Mouse (Mus musculus) retina, adult 2 months (tissue): ENCODE data around the gene Zc3h12b.
"Not testable (repeated sequence)": the region's sequence is repeated elsewhere in the genome, so short reads cannot be mapped to it uniquely, and the experiment has no call there.

Experiments used
- DNase-seq: peaks from one replicate; pipeline ENCODE4 v3.0.0-alpha.2; 2012; ENCODE audit warnings: low read depth, low spot score

Zc3h12b gene

GRCm38 (mm10) chrX:95711227-95712111, at the start of gene Zc3h12b:
Zc3h12b (plus strand) TSS chrX:95711678.
- DNase-seq: peak; percentile 45

- DNase-seq: no peak
Measured at GRCm38 (mm10) chrX:95682206-95682605, 29.3 kb upstream of the Zc3h12b start.

DNA sequence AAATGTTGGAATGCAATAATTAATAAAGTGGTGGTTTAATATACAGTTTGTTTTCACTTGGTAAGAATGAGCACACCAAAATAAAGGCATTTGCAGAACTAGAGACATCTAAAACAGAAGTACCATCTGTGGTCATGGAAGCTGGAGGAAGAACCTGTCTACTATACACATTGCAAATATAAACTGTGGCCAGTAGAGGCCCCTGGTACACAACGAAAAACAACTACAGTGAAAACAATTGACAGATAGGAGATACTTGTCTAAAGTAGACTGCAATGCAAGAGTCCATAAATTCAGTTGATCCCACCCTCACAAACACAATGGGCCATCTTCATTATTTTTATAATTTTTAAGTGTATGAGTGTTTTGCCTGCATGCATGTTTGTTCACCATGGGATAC, 24.4 kb upstream of the Zc3h12b start:
- no peak for DNase-seq

- no peak for DNase-seq
Measured at GRCm38 (mm10) chrX:95738253-95738652, 26.8 kb downstream of the Zc3h12b start.

DNA sequence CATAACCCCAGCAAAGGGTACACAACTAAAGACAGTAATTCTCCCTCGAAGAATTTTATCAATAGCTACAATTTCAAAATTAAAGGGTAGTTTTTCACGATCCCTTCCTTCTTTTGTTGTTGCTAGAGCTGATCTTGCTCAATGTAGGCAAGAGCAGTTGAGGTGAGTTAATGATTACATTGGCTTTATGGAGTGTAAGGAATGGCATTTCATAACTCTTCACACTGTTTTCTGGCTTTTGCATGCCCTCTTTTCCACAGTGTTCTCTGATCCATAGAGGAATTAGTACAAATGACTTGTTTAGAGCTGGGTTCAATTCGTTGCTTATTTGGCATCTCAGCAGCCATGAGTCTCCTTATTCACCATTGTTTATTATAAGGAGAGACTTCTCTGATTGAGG, 84.4 kb downstream of the Zc3h12b start:
- DNase-seq: no peak

DNA sequence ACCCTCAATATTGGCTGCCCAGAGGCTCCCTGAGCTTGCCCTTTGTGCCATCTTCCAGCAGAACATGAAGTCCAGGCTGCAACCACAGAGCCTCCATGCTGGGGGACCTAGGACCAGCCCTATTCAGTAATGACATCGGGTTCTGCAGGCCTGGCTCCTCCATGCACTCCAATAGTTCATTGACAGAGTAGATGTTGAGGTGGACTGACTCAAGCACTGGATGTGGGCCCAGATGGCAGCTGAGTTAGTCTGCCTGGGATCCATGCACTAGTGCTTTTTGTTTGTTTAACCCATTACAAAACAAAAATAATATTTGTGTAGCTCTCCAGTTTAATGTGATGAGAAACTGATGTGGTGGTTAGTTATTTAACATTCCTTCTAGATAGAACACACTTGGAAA, 90.3 kb downstream of the Zc3h12b start:
- DNase-seq: no peak

DNA sequence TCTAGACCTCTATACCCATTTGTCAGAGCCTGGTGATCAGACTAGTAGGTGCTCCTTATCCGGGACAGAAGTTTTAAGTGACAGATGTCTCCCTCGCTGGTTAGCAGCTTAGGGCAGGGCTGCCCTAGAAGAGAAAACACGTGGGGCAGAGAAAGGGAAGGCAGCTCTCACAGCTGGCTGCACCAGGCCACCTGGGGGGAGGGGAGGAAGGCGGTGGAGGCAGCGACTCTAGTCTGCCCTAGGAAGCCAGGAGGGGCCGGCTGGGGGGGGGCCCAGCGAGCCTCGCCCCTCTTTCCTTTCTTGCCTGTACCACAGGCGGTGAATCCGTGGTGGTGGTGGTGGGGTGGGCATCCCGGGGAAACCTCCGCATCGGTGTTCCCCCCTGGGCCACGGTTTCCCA, 141.3 kb downstream of the Zc3h12b start:
- DNase-seq: peak; percentile 1

DNA sequence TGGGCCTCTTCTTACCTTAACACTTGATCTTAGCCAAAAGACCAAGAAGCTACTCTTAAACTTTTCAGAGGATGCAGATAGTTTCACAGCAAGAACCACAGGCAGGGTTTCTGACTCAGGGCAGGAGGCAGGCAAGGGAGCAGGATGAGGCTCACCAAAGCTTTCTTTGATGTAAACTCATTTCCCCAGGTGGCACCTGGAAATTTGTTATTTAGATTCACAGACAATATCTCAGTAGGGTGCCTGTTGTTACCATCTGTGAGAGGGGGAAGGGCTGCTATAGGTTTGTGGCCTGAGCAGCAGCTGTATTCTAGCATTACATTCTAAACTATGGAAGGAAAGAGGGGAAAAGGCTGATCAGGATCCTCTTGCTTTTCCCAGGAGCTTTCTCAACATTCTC, 169.6 kb downstream of the Zc3h12b start:
- DNase-seq: no peak

- DNase-seq: no peak
Measured at GRCm38 (mm10) chrX:95902716-95903115, 191.2 kb downstream of the Zc3h12b start.

- no peak for DNase-seq
Measured at GRCm38 (mm10) chrX:95935481-95935880, 224.0 kb downstream of the Zc3h12b start.

GRCm38 (mm10) chrX:95945496-95945895, 234.0 kb downstream of the Zc3h12b start:
- no peak for DNase-seq

GRCm38 (mm10) chrX:95948135-95948534, 236.7 kb downstream of the Zc3h12b start:
- DNase-seq: no peak

GRCm38 (mm10) chrX:95950776-95951175, 239.3 kb downstream of the Zc3h12b start:
- no peak for DNase-seq

- DNase-seq: peak; percentile 83
Measured at GRCm38 (mm10) chrX:95956497-95957293, 245.2 kb downstream of the Zc3h12b start, which contains the start of gene Las1l. Las1l (minus strand) TSS chrX:95956962.

DNA sequence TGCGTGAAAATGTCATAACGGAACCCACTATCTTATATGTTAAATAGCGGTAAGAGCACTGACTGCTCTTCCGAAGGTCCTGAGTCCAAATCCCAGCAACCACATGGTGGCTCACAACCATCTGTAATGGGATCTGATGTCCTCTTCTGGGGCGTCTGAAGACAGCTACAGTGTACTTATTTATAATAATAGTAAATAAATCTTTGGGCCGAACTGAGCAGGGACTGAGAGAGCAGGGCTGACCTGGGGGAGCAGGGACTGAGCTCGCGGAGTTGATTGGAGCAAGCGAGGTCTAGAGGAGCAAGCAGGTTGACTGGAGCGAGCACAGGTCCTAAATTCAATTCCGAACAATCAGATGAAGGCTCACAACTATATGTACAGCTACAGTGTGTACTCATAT, 246.0 kb downstream of the Zc3h12b start:
- not testable (repeated sequence) for DNase-seq

DNA sequence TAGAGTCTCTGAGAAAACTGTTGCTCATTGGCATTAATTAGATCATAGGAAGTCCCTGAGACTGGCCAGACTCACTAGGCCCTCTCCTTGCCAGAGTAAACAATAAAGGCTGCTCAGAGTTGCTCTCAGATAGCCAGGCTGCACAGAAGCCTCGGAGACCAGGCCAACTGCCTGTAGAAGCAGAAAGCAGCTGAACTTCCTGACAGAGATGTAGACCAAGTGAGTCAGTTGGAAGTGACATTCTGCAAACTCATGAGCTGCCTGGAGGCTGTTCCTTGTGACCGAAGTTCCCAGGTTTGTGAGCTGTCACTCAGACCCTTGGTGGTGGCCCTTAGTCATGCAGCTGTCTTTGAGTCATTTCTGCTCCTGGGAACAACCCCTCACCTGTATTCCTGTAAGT, 251.9 kb downstream of the Zc3h12b start:
- DNase-seq: no peak

- no peak for DNase-seq
Measured at GRCm38 (mm10) chrX:95965036-95965435, 253.6 kb downstream of the Zc3h12b start.

- DNase-seq: peak; percentile 75
Measured at GRCm38 (mm10) chrX:95967847-95968593, 256.5 kb downstream of the Zc3h12b start.

- peak; percentile 62 for DNase-seq
Measured at GRCm38 (mm10) chrX:95968594-95968965, 257.1 kb downstream of the Zc3h12b start.

GRCm38 (mm10) chrX:95969116-95969515, 257.6 kb downstream of the Zc3h12b start:
- DNase-seq: no peak

- DNase-seq: no peak
Measured at GRCm38 (mm10) chrX:95969936-95970335, 258.5 kb downstream of the Zc3h12b start.
